Mouse (Mus musculus): ENCODE results near the gene Sin3b. TPM values are rescaled to one million over a fixed set of nuclear protein-coding genes. Genes with fewer than 3 reads are reported as not detected.

Sin3b gene
- total RNA-seq, 2 experiments from 2014 or later, result 166 to 174 TPM

GRCm38 (mm10) chr8:72752289-72752688, 29.2 kb downstream of the Sin3b start:
- DNase-seq (ENCODE audit: low spot score in 2 of 2), result peak in 1 of 2 experiments; percentile 0

- peak; percentile 1 to 5 for DNase-seq (ENCODE audit: low spot score in 2 of 2)
Measured at GRCm38 (mm10) chr8:72753165-72753564, 30.1 kb downstream of the Sin3b start.

GRCm38 (mm10) chr8:72753781-72754180, 30.7 kb downstream of the Sin3b start:
- DNase-seq (ENCODE audit: low spot score in 2 of 2), result peak in 1 of 2 experiments; percentile 6

DNA sequence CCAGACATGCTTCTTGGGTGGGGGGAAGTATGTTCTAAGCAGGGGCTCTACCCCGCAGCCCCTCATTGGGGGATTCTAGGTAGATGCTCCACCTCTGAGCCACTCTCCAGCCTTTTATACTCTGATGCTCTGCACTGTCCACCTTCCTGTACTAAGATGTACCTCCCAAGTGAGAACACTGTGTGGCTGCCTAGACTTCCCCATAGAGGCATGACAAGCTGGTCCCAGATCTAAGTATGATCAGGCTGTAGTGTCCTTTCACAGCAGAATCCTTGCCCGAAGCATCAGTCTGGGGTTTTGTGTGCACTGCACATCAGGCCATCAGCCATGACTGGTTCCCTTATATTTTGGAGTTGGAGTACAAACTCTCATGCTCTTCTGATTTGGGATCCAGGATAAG, 32.9 kb downstream of the Sin3b start:
- peak in 1 of 2 experiments; percentile 6 for DNase-seq (ENCODE audit: low spot score in 2 of 2)

- peak; percentile 3 to 11 for DNase-seq (ENCODE audit: low spot score in 2 of 2)
Measured at GRCm38 (mm10) chr8:72756771-72757390, 33.8 kb downstream of the Sin3b start.

- peak in 1 of 2 experiments; percentile 6 for DNase-seq (ENCODE audit: low spot score in 2 of 2)
Measured at GRCm38 (mm10) chr8:72757426-72758195, 34.5 kb downstream of the Sin3b start.

- peak; percentile 2 to 8 for DNase-seq (ENCODE audit: low spot score in 2 of 2)
Measured at GRCm38 (mm10) chr8:72758310-72758709, 35.2 kb downstream of the Sin3b start.

DNA sequence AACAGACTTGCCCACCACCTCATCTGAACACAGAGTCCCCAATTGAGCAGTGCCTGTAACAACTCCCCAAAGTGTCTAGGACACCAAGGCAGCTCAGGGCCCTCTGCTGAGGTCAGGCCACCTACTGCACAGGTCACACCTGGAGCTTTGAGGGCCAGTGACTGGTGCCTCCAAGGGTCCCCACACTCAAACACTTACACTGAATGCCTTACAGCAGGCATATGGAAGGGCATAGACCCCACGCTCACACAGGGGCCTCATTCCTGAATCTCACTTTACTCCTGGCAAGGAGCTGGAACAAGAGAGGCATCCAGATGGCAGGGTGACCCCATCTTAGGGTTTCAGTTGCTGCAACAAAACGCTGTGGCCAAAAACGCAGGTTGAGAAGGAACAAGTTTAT, 37.1 kb downstream of the Sin3b start:
- DNase-seq (ENCODE audit: low spot score in 2 of 2), result peak in 1 of 2 experiments; percentile 8

GRCm38 (mm10) chr8:72761322-72762051, 38.4 kb downstream of the Sin3b start, which contains the start of gene F2rl3:
Gene F2rl3, plus strand, starts transcription at chr8:72761880.
- peak; percentile 2 to 8 for DNase-seq (ENCODE audit: low spot score in 2 of 2)

- peak in 1 of 2 experiments; percentile 2 for DNase-seq (ENCODE audit: low spot score in 2 of 2)
Measured at GRCm38 (mm10) chr8:72762306-72762705, 39.2 kb downstream of the Sin3b start.

DNA sequence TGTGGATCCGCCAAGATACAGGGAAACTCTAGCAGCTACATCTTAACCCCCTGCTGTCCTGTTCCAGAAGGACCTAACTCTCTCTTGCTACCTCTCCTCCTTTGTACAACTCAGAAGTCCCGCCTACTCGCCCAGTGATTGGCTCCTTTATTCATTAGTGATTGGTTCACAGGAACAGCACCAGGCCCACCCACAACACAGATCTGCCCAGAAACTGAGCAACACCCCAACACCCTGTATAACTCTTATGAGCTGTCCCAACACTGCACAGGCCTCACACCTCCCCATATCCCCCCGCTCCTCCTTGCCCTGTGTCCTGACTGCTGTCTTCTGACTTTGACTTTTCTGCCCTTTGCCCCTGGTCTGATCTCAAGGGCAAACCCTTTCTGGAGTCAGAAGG, 42.6 kb downstream of the Sin3b start:
- DNase-seq (ENCODE audit: low spot score in 2 of 2), result peak in 1 of 2 experiments; percentile 2

DNA sequence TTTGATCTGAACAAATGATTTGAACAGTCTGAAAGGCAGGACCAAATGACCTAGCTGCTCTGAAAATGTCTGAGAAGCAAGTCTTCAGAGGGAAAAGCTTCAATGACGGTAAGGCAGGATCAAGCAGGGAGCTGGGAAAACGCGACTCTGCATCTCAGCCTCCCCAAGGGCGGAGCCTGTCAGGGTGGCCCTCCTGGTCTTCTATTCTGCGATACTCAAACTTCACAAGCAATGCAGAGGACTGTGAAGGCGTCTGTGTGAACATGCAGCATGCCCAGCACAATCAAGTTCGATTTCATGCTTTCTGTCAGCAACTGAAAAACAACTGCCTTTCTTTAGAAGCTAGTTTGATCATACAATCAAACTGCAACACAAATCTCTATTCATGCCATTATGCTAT, 43.7 kb downstream of the Sin3b start:
- no peak for DNase-seq (ENCODE audit: low spot score in 2 of 2)

DNA sequence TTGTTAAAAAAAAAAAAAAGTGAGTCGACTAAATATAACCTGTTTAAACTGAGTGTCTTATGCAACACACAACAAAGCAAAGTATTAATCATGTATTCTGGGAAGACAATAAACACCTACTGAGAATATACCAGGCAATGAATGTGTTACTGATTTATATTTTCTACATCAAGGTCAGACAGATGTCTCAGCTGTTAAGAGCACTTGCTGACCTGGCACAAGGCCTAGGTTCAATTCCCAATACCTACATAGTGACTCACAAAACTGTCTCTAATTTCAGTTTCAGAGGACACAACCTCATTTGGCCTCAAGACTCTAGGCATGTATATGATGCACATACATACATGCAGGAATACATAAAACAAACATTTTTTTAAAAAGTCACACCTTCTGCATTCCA, 54.7 kb downstream of the Sin3b start:
- DNase-seq (ENCODE audit: low spot score in 2 of 2), result no peak

DNA sequence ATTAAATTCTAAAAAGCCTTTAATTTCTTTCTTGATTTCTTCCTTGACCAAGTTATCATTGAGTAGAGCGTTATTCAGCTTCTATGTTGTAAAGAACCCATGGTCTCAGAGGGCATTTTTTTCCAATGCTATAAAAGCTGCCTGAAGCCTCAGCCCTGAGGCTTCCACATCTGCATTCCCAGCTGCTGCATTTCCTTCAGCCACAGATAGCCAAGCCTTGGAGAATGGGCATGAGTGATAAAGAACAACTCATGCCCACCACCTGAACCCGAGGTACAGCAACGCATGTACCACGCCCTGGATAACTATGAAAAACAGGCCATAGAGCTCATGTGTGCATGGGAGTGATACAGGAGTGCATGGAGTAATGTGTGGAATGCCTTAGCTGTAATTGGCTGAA, 57.6 kb downstream of the Sin3b start:
- no peak for DNase-seq (ENCODE audit: low spot score in 2 of 2)

DNA sequence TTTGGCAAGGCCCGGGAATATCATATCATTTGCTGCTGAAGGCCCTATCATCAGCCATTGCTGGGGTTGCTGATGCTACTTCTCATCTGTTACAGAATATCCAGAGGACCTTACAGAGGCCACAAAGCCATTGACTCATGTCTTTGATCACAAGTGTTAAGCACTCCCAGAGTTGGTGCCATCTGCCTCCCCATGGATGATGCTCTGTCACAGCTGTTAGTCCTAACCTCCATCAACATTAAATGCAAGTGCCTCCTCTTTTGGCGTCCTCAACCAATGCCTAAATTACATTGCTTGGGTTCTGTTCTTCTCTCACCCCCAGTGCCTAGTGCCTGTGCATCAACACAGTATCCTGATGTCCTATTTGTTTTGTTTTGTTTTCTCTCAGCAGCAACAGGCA, 78.5 kb downstream of the Sin3b start:
- DNase-seq (ENCODE audit: low spot score in 2 of 2), result no peak

Small RNA genes lying within 50 kb of the gene (microRNA-seq; reads per million reads assigned to microRNA genes)
- 0 reads per million in 2 experiments for gene Gm26237

Other genes starting within 250 kb of the Sin3b start
- 10 to 100 TPM; 61.5 to 69.8 TPM for gene Cherp, start 248.1 kb upstream of the Sin3b start, total RNA-seq (2021)
- 10 to 100 TPM; 37.6 to 40.2 TPM for gene Slc35e1, start 230.7 kb upstream of the Sin3b start, total RNA-seq (2021)
- gene Med26, start 175.0 kb upstream of the Sin3b start, total RNA-seq (2021), result 1 to 10 TPM; 8.9 to 9.2 TPM
- gene Smim7, start 152.2 kb upstream of the Sin3b start, total RNA-seq (2021), result 100 to 1,000 TPM; 119 to 128 TPM
- 10 to 100 TPM; 79.5 to 82.5 TPM for gene Tmem38a, start 151.2 kb upstream of the Sin3b start, total RNA-seq (2021)
- gene Nwd1, start 76.6 kb upstream of the Sin3b start, total RNA-seq (2021), result 10 to 100 TPM; 31.9 to 37.4 TPM
- gene F2rl3, start 38.6 kb downstream of the Sin3b start, total RNA-seq (2021), result under 1 TPM; 0.21 to 0.25 TPM

All from layer of hippocampus, postnatal 10 days (tissue).